ENCODE assay signal across 9 mouse cellular contexts in genomic region chr7:30012956-30013363, GRCm38 (mm10). TPM values are rescaled to one million over a fixed set of nuclear protein-coding genes. Genes with fewer than 3 reads are reported as not detected.
A peak's percentile ranks its signal among the peaks of the same experiment; 100 is the strongest.
DNase-seq lines count a peak whose midpoint lies in the region; ATAC-seq and TF ChIP-seq lines count a peak whose summit lies in the region.
"Had no signal": no experiment of that assay in that cellular context is flagged by ENCODE, and none has a peak within 500 bp of the region (broad histone marks: within the 10 kb centered on the region; RNA-seq: fewer than 3 reads in every experiment).

No protein-coding gene starts in this region.

- peak; percentile 22; the same call in 1 of the 2 replicates for TF ChIP-seq CTCF in liver, adult 2 months (IDR thresholded peaks at IDR 0.05; ENCODE audit: low read depth, low read length)

- peak; percentile 54 for DNase-seq in liver, adult 2 months (ENCODE audit: extremely low read depth, low read depth, low spot score)
- no peak for DNase-seq in liver, embryonic 11.5 days (ENCODE audit: low spot score)
- peak; percentile 20 to 47 for DNase-seq in adrenal gland, postnatal 36 days
- peak; percentile 71 for DNase-seq in induced T-regulatory cell, adult 2 months (ENCODE audit: low read depth)
- DNase-seq in left cerebral cortex, adult 9 months (ENCODE audit: low spot score in 2 of 2), result peak; percentile 30 to 76
- peak; percentile 72 for DNase-seq in naive thymus-derived CD4-positive, alpha-beta T cell, adult 2 months (ENCODE audit: low read depth)
- DNase-seq in thymus, postnatal 14 days, result peak; percentile 62

- no peak overlapping the region for H3K4me3 ChIP-seq in liver, adult 2 months (ENCODE audit: insufficient read depth, low read depth, low read length)
- H3K4me3 ChIP-seq in liver, embryonic 11.5 days (ENCODE audit: low read depth, low read length), result no peak overlapping the region
- no peak overlapping the region for H3K4me3 ChIP-seq in forebrain, embryonic 16.5 days (replicated peaks; ENCODE audit: low read length)
- H3K4me3 ChIP-seq: embryonic facial prominence, embryonic 13.5 days had no signal

- no peak overlapping the region for H3K4me2 ChIP-seq in liver, embryonic 11.5 days
- no peak overlapping the region for H3K4me2 ChIP-seq in forebrain, embryonic 16.5 days (ENCODE audit: low read length)
- H3K4me2 ChIP-seq: embryonic facial prominence, embryonic 13.5 days had no signal

- no peaks in the 10 kb centered on the region for H3K9me3 ChIP-seq in liver, embryonic 11.5 days (ENCODE audit: control insufficient read depth, low read length)
- no peaks in the 10 kb centered on the region for H3K9me3 ChIP-seq in forebrain, embryonic 16.5 days (ENCODE audit: control insufficient read depth, low read length)
- H3K9me3 ChIP-seq: embryonic facial prominence, embryonic 13.5 days had no signal

- TF ChIP-seq POLR2A in liver, adult 2 months (IDR thresholded peaks at IDR 0.05; ENCODE audit: extremely low read depth, insufficient read depth, low read length), result no peak

- peaks cover 37% of the 10 kb centered on the region for H3K36me3 ChIP-seq in liver, adult 2 months (ENCODE audit: control insufficient read depth, insufficient read depth, low read length)
- peaks cover 42% of the 10 kb centered on the region for H3K36me3 ChIP-seq in liver, embryonic 11.5 days (ENCODE audit: control insufficient read depth, insufficient read depth, low read length)
- H3K36me3 ChIP-seq in forebrain, embryonic 16.5 days (ENCODE audit: control insufficient read depth, insufficient read depth), result peaks cover 6% of the 10 kb centered on the region; the same call in 1 of the 2 replicates

- H3K27ac ChIP-seq in liver, adult 2 months (replicated peaks; ENCODE audit: insufficient read depth, low read depth, low read length), result no peak overlapping the region
- H3K27ac ChIP-seq in liver, embryonic 11.5 days (ENCODE audit: low read depth, low read length), result no peak overlapping the region
- peak overlapping the region; percentile 17; the same call in 1 of the 2 replicates for H3K27ac ChIP-seq in forebrain, embryonic 16.5 days (ENCODE audit: low read length)
- H3K27ac ChIP-seq: embryonic facial prominence, embryonic 13.5 days had no signal

- 70% methylated on average over 4 of the region's 4 CpGs for WGBS in liver, adult 2 months
- 89% methylated on average over 4 of the region's 4 CpGs for WGBS in liver, embryonic 11.5 days
- WGBS in forebrain, embryonic 16.5 days, result 67% methylated on average over 4 of the region's 4 CpGs

- H3K9ac ChIP-seq in liver, adult 2 months (ENCODE audit: low read depth, low read length), result no peak overlapping the region
- no peak overlapping the region for H3K9ac ChIP-seq in liver, embryonic 11.5 days (ENCODE audit: low read depth, low read length)
- H3K9ac ChIP-seq in forebrain, embryonic 16.5 days (replicated peaks; ENCODE audit: low read depth, low read length), result no peak overlapping the region
- H3K9ac ChIP-seq: embryonic facial prominence, embryonic 13.5 days had no signal

- no peak; the same call in 1 of the 2 replicates for ATAC-seq in liver, embryonic 11.5 days (replicated peaks; ENCODE audit: low FRiP score)
- peak; percentile 49; the same call in 1 of the 2 replicates for ATAC-seq in forebrain, embryonic 16.5 days

- H3K4me1 ChIP-seq in liver, adult 2 months (ENCODE audit: control insufficient read depth, insufficient read depth, low read length), result no peaks in the 10 kb centered on the region
- no peaks in the 10 kb centered on the region for H3K4me1 ChIP-seq in liver, embryonic 11.5 days (replicated peaks; ENCODE audit: control insufficient read depth, insufficient read depth, low read length)
- peaks cover 14% of the 10 kb centered on the region; the same call in 1 of the 2 replicates for H3K4me1 ChIP-seq in forebrain, embryonic 16.5 days (replicated peaks; ENCODE audit: control insufficient read depth, insufficient read depth, low read length)

- no peaks in the 10 kb centered on the region for H3K27me3 ChIP-seq in liver, adult 2 months (ENCODE audit: control insufficient read depth, insufficient read depth, low read length)
- H3K27me3 ChIP-seq in liver, embryonic 11.5 days (replicated peaks; ENCODE audit: control insufficient read depth, insufficient read depth, low read length), result no peaks in the 10 kb centered on the region
- no peaks in the 10 kb centered on the region for H3K27me3 ChIP-seq in forebrain, embryonic 16.5 days (replicated peaks; ENCODE audit: control insufficient read depth, insufficient read depth, low read length)
- H3K27me3 ChIP-seq: embryonic facial prominence, embryonic 13.5 days had no signal

- no peaks in the 10 kb centered on the region; the same call in 1 of the 2 replicates for H3K79me2 ChIP-seq in liver, adult 2 months (ENCODE audit: control insufficient read depth, insufficient read depth, low read length)

RNA-seq across cellular contexts. Expression of gene Zfp568, which starts 29.2 kb away (rescaled TPM):
- total RNA-seq in liver, adult 2 months (2014; rRNA removed), result 8.7 and 8.8 TPM in 2 replicates
- 4.3 and 4.9 TPM in 2 replicates for polyA plus RNA-seq in liver, adult 2 months (2012; rRNA removed)
- 23.6 and 25.3 TPM in 2 replicates for polyA plus RNA-seq in liver, embryonic 11.5 days (2014; fragmentation: Nextera tagmentation; extraction: Ambion mirVana)
- total RNA-seq in adrenal gland, postnatal 36 days (2021), result 10 to 100 TPM; 12.4 to 13.8 TPM
- 3.0 and 4.2 TPM in 2 replicates for polyA plus RNA-seq in forebrain, embryonic 16.5 days (2015; fragmentation: Nextera tagmentation; extraction: Ambion mirVana)

RNA-seq across cellular contexts. Expression of gene Zfp14, which starts 38.2 kb away (rescaled TPM):
- total RNA-seq in liver, adult 2 months (2014; rRNA removed), result 1.1 TPM in 2 replicates
- 0.49 and 0.65 TPM in 2 replicates for polyA plus RNA-seq in liver, adult 2 months (2012; rRNA removed)
- 1.4 and 1.8 TPM in 2 replicates for polyA plus RNA-seq in liver, embryonic 11.5 days (2014; fragmentation: Nextera tagmentation; extraction: Ambion mirVana)
- total RNA-seq in adrenal gland, postnatal 36 days (2021), result 1 to 10 TPM; 3.0 to 3.1 TPM
- polyA plus RNA-seq in forebrain, embryonic 16.5 days (2015; fragmentation: Nextera tagmentation; extraction: Ambion mirVana), result 14.2 and 14.7 TPM in 2 replicates

RNA-seq across cellular contexts. Expression of gene Zfp74, which starts 59.1 kb away (rescaled TPM):
- 2.4 and 2.6 TPM in 2 replicates for total RNA-seq in liver, adult 2 months (2014; rRNA removed)
- 2.3 and 2.7 TPM in 2 replicates for polyA plus RNA-seq in liver, adult 2 months (2012; rRNA removed)
- 6.7 and 7.0 TPM in 2 replicates for polyA plus RNA-seq in liver, embryonic 11.5 days (2014; fragmentation: Nextera tagmentation; extraction: Ambion mirVana)
- total RNA-seq in adrenal gland, postnatal 36 days (2021), result 1 to 10 TPM; 8.2 to 9.2 TPM
- 22.3 and 24.3 TPM in 2 replicates for polyA plus RNA-seq in forebrain, embryonic 16.5 days (2015; fragmentation: Nextera tagmentation; extraction: Ambion mirVana)

RNA-seq across cellular contexts. Expression of gene Zfp82, which starts 59.7 kb away (rescaled TPM):
- total RNA-seq in liver, adult 2 months (2014; rRNA removed), result 0.40 and 0.46 TPM in 2 replicates
- polyA plus RNA-seq in liver, adult 2 months (2012; rRNA removed), result 0.04 and 0.14 TPM in 2 replicates
- polyA plus RNA-seq in liver, embryonic 11.5 days (2014; fragmentation: Nextera tagmentation; extraction: Ambion mirVana), result 3.9 and 4.1 TPM in 2 replicates
- total RNA-seq in adrenal gland, postnatal 36 days (2021), result 1 to 10 TPM; 1.7 to 2.0 TPM
- 16.4 and 17.5 TPM in 2 replicates for polyA plus RNA-seq in forebrain, embryonic 16.5 days (2015; fragmentation: Nextera tagmentation; extraction: Ambion mirVana)
